Mouse (Mus musculus) right cerebral cortex, postnatal 10 days (tissue): ENCODE measurements around the gene Zmynd12.
A peak's percentile ranks its signal among the peaks of the same experiment; 100 is the strongest.

Source experiments
- DNase-seq, 2 experiments: peaks; one replicate each; pipeline ENCODE4 v3.0.0; 2021; ENCODE audit warnings: low spot score in 2 of 2

The Zmynd12 gene

GRCm38 (mm10) chr4:119422294-119422964, at the start of gene Zmynd12, which contains the start of gene Ppcs:
TSS of gene Zmynd12 (plus strand) at chr4:119422814.
TSS of gene Ppcs (minus strand) at chr4:119422420.
- DNase-seq: peak; percentile 90 to 92

GRCm38 (mm10) chr4:119381471-119382190, 41.0 kb upstream of the Zmynd12 start:
- no peak for DNase-seq

- DNase-seq: no peak
These were observed 33.4 kb upstream of the Zmynd12 start for GRCm38 (mm10) chr4:119389184-119389583.

- DNase-seq: peak in 1 of 2 experiments; percentile 33
These were observed 32.2 kb upstream of the Zmynd12 start for GRCm38 (mm10) chr4:119390369-119390768.

GRCm38 (mm10) chr4:119398751-119399150, 23.9 kb upstream of the Zmynd12 start:
- no peak for DNase-seq

GRCm38 (mm10) chr4:119400896-119401295, 21.7 kb upstream of the Zmynd12 start:
- DNase-seq: no peak

- DNase-seq: no peak
These were observed 19.2 kb upstream of the Zmynd12 start for GRCm38 (mm10) chr4:119403431-119403830.

- no peak for DNase-seq
These were observed 10.6 kb upstream of the Zmynd12 start for GRCm38 (mm10) chr4:119411877-119412650.

- peak; percentile 62 to 64 for DNase-seq
These were observed 9.8 kb upstream of the Zmynd12 start for GRCm38 (mm10) chr4:119412791-119413190.

- peak; percentile 98 to 99 for DNase-seq
These were observed 7.4 kb upstream of the Zmynd12 start, which contains the start of gene Ccdc30 for GRCm38 (mm10) chr4:119415072-119415753. TSS of gene Ccdc30 (minus strand) at chr4:119415521.

- no peak for DNase-seq
These were observed 5.3 kb upstream of the Zmynd12 start for GRCm38 (mm10) chr4:119417270-119417669.

- DNase-seq: no peak
These were observed 4.7 kb upstream of the Zmynd12 start for GRCm38 (mm10) chr4:119417894-119418293.

- no peak for DNase-seq
These were observed 1.4 kb upstream of the Zmynd12 start for GRCm38 (mm10) chr4:119421191-119421590.

GRCm38 (mm10) chr4:119421921-119422293, 707 bp upstream of the Zmynd12 start:
- peak in 1 of 2 experiments; percentile 50 for DNase-seq

GRCm38 (mm10) chr4:119425077-119425476, 2.5 kb downstream of the Zmynd12 start:
- no peak for DNase-seq

GRCm38 (mm10) chr4:119425601-119426000, 3.0 kb downstream of the Zmynd12 start:
- DNase-seq: no peak

GRCm38 (mm10) chr4:119427680-119428079, 5.1 kb downstream of the Zmynd12 start:
- no peak for DNase-seq

- DNase-seq: peak in 1 of 2 experiments; percentile 48
These were observed 8.1 kb downstream of the Zmynd12 start for GRCm38 (mm10) chr4:119430678-119431077.

GRCm38 (mm10) chr4:119437936-119438335, 15.3 kb downstream of the Zmynd12 start:
- no peak for DNase-seq

GRCm38 (mm10) chr4:119441836-119442235, 19.2 kb downstream of the Zmynd12 start:
- no peak for DNase-seq

GRCm38 (mm10) chr4:119442539-119442938, 19.9 kb downstream of the Zmynd12 start:
- no peak for DNase-seq

- DNase-seq: no peak
These were observed 24.6 kb downstream of the Zmynd12 start for GRCm38 (mm10) chr4:119447261-119447660.
